Mouse (Mus musculus) stomach, postnatal 0 days (tissue): ENCODE results near the gene Enah. TPM values are rescaled to one million over a fixed set of nuclear protein-coding genes. Genes with fewer than 3 reads are reported as not detected.

ENCODE experiments used
- ATAC-seq: fragments of 200-750 bp; cut with Nextera tagmentation; 2 replicates; pipeline ENCODE4 v1.8.0; 2017; ENCODE audit not compliant: low FRiP score, low TSS enrichment
- DNase-seq: peaks from one replicate; pipeline ENCODE4 v3.0.0-alpha.2; 2016; ENCODE audit warnings: low spot score
- H3K27ac ChIP-seq: fragments of 300-500 bp; sonication (generic); replicated peaks from 2 replicates; pipeline ENCODE4 v1.5.1; 2014; ENCODE audit warnings: mild to moderate bottlenecking, control low read depth
- H3K27me3 ChIP-seq: fragments of 300-500 bp; sonication (generic); 2 replicates; pipeline ENCODE4 v1.6.1; 2014; ENCODE audit warnings: low read length; ENCODE audit not compliant: control insufficient read depth, insufficient read depth
- H3K36me3 ChIP-seq: fragments of 300-500 bp; sonication (generic); 2 replicates; pipeline ENCODE4 v1.6.1; 2014; ENCODE audit warnings: low read length, mixed read lengths; ENCODE audit not compliant: control insufficient read depth, insufficient read depth
- H3K4me1 ChIP-seq: fragments of 300-500 bp; sonication (generic); replicated peaks from 2 replicates; pipeline ENCODE4 v1.6.1; 2014; ENCODE audit warnings: antibody characterized with exemption; ENCODE audit not compliant: control insufficient read depth, insufficient read depth
- H3K4me2 ChIP-seq: fragments of 300-500 bp; sonication (generic); replicated peaks from 2 replicates; pipeline ENCODE4 v1.6.1; 2014; ENCODE audit warnings: low read depth, mild to moderate bottlenecking, control low read depth, moderate library complexity
- H3K4me3 ChIP-seq: fragments of 300-500 bp; sonication (generic); 2 replicates; pipeline ENCODE4 v1.5.1; 2014; ENCODE audit warnings: low read depth, low read length, control low read depth
- H3K9ac ChIP-seq: fragments of 300-500 bp; sonication (generic); 2 replicates; pipeline ENCODE4 v1.6.1; 2014; ENCODE audit warnings: mild to moderate bottlenecking, low read length, control low read depth, mixed read lengths
- H3K9me3 ChIP-seq: fragments of 300-500 bp; sonication (generic); 2 replicates; pipeline ENCODE4 v1.6.1; 2016; ENCODE audit warnings: low read length; ENCODE audit not compliant: control insufficient read depth
- CTCF ChIP-seq: IDR thresholded peaks from 2 replicates; pipeline ENCODE4 v1.5.1; 2016; ENCODE audit warnings: antibody characterized with exemption, low read depth, mild to moderate bottlenecking, moderate library complexity
- EP300 ChIP-seq: optimal IDR thresholded peaks from 2 replicates; pipeline ENCODE3; 2016; ENCODE audit warnings: antibody characterized with exemption
- WGBS: fragments of 180-500 bp; shearing (Covaris S2); extraction: QIAGEN DNeasy Blood & Tissue Kit; methylation state at CpG from one replicate; pipeline ENCODE4 v1.1.7; 2014; 5-methylcytosine and 5-hydroxymethylcytosine counted together
- polyA plus RNA-seq: library from polyadenylated mRNA; unstranded; fragments of >200 nt; fragmentation: Nextera tagmentation; extraction: Ambion mirVana; gene quantifications from 2 replicates; pipeline ENCODE4 v1.2.1, GENCODE M21; 2015

Gene Enah
- polyA plus RNA-seq, 1 experiment from 2014 or later = 8.4 TPM

DNA sequence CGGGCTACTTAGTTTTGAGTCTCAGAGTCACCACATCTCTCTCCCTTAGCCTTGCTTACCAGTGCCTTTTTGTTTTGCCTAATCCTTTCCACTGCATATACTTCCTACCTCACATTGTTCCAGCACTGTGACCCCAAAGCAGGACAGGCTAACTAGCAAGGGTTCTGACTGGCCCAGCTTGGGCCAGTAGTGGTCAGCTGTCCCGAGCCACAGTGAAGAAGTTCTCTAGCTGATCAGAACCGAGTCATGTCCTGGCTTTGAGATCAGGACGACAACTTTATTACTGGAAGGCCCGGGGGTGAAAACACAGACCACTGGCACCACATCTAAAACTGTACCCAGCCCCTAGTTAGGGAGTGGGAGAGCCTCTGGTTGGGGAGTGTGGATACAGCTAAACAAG lies 7.0 kb upstream of the Enah start:
- H3K9ac ChIP-seq = no peak overlapping the region
- no peak for ATAC-seq
- no peak overlapping the region for H3K4me3 ChIP-seq
- no peak overlapping the region for H3K4me2 ChIP-seq
- H3K36me3 ChIP-seq = no peaks in the 10 kb centered on the region
- H3K27ac ChIP-seq = peak overlapping the region; percentile 3
- H3K9me3 ChIP-seq = no peaks in the 10 kb centered on the region
- no peak for DNase-seq
- no peak for TF ChIP-seq CTCF
- H3K27me3 ChIP-seq = no peaks in the 10 kb centered on the region
- 83% methylated on average over 5 of the region's 5 CpGs for WGBS
- H3K4me1 ChIP-seq = no peaks in the 10 kb centered on the region

DNA sequence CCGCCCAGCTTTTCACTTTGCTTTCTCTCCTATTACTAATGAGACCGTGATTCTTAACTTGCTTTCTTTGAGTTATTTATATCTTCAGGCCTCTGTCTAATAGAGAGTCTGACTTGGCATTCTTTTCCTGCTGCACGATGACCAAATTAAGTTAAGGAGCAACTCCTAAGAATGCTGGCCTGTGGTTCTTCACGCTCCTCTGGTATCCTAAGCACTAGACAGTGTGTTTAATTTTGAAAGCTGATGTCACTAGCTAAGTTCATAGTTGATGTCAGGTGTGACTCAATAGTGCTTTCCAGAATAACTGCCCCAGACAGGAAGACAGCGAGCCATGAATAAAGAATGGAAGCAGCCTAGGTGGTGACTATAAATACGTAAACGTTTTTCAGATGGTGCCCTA lies 6.3 kb upstream of the Enah start:
- Histone ChIP-seq H3K4me3 (no peak overlapping the region), H3K4me2 (no peak overlapping the region), H3K9ac (no peak overlapping the region), H3K9me3 (no peaks in the 10 kb centered on the region), H3K4me1 (no peaks in the 10 kb centered on the region), H3K27ac (peak overlapping the region; percentile 56), H3K27me3 (no peaks in the 10 kb centered on the region), H3K36me3 (no peaks in the 10 kb centered on the region)
- WGBS = 37% methylated on average over 7 of the region's 7 CpGs
- DNase-seq = no peak
- no peak for TF ChIP-seq EP300
- TF ChIP-seq CTCF = no peak
- ATAC-seq = no peak; the same call in 1 of the 2 replicates

DNA sequence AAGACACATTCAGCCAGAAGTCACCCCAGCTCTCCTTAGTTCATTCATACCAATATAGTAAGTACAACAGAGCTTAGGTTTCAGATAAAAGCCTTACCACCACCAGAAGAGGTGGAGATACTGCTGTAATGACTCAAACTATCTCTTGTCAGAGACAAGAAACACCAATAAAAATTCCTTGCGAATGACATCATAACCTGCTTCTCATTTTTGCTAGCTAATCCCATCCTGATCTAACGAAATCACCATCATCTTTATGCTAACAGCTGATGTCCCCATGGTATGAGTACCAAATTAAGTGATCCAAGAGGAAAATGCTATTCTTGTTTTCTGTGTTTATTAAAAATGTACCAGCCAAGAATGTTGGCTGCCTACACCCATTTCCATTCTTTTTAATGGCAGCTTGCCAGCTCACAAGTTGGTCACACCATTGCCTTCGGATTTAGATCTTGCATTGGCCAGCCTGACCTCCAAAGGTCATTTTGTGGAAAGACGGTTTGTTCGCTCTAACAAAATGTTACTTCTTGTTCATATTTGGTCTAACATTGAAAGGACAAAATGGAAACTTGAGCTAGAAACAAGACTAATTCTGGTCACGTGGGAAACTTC lies 2.0 kb upstream of the Enah start:
- no peak overlapping the region for H3K4me2 ChIP-seq
- no peak for TF ChIP-seq CTCF
- no peak for TF ChIP-seq EP300
- H3K4me3 ChIP-seq = no peak overlapping the region
- no peaks in the 10 kb centered on the region for H3K36me3 ChIP-seq
- no peak overlapping the region for H3K9ac ChIP-seq
- H3K27ac ChIP-seq = no peak overlapping the region
- H3K9me3 ChIP-seq = no peaks in the 10 kb centered on the region
- 67% methylated on average over 6 of the region's 6 CpGs for WGBS
- no peaks in the 10 kb centered on the region for H3K4me1 ChIP-seq
- DNase-seq = no peak
- no peaks in the 10 kb centered on the region for H3K27me3 ChIP-seq
- no peak for ATAC-seq

- no peak for TF ChIP-seq CTCF
- TF ChIP-seq EP300 = no peak
Observed at GRCm38 (mm10) chr1:182020831-182021460, 1.2 kb upstream of the Enah start.

GRCm38 (mm10) chr1:182019266-182019925 lies 394 bp downstream of the Enah start:
- Histone ChIP-seq H3K9ac (peak overlapping the region; percentile 91), H3K27ac (peak overlapping the region; percentile 93), H3K4me3 (peak overlapping the region; percentile 94), H3K9me3 (no peaks in the 10 kb centered on the region), H3K4me2 (peak overlapping the region; percentile 87), H3K27me3 (no peaks in the 10 kb centered on the region), H3K36me3 (no peaks in the 10 kb centered on the region), H3K4me1 (no peaks in the 10 kb centered on the region)
- ATAC-seq (peak; percentile 60), DNase-seq (peak; percentile 48)
- TF ChIP-seq CTCF = no peak
- no peak for TF ChIP-seq EP300
- 1% methylated on average over 29 of the region's 104 CpGs for WGBS

More at GRCm38 (mm10) chr1:182020831-182021460, 1.2 kb upstream of the Enah start:
- ATAC-seq = no peak
- H3K4me2 ChIP-seq = peak overlapping the region; percentile 87
- H3K9me3 ChIP-seq = no peaks in the 10 kb centered on the region
- H3K9ac ChIP-seq = no peak overlapping the region
- H3K27me3 ChIP-seq = no peaks in the 10 kb centered on the region
- H3K4me1 ChIP-seq = no peaks in the 10 kb centered on the region
- DNase-seq = no peak
- peak overlapping the region; percentile 94 for H3K4me3 ChIP-seq
- 36% methylated on average over 11 of the region's 11 CpGs for WGBS
- H3K27ac ChIP-seq = peak overlapping the region; percentile 61; the same call in 1 of the 2 replicates
- no peaks in the 10 kb centered on the region for H3K36me3 ChIP-seq
